ENCODE assay signal across 8 mouse cellular contexts in genomic region chr11:82780134-82780533, GRCm38 (mm10). TPM values are rescaled to one million over a fixed set of nuclear protein-coding genes. Genes with fewer than 3 reads are reported as not detected.
DNase-seq lines count a peak whose midpoint lies in the region; ATAC-seq lines count a peak whose summit lies in the region.

No protein-coding gene starts in this region.

- H3K4me1 ChIP-seq in forebrain, embryonic 12.5 days, result peaks cover 21% of the 10 kb centered on the region
- peaks cover 37% of the 10 kb centered on the region for H3K4me1 ChIP-seq in liver, embryonic 12.5 days

- peak overlapping the region; percentile 97 for H3K9ac ChIP-seq in forebrain, embryonic 12.5 days
- peak overlapping the region; percentile 92 for H3K9ac ChIP-seq in liver, embryonic 12.5 days

- intact Hi-C loops in left cerebral cortex, postnatal 10 days (cut with DNase I), result loop anchor here (5.0 kb wide), 1 partner anchor 92 kb away; the partner anchor contains the start of gene Rffl
- intact Hi-C loops in gastrocnemius, postnatal 14 days (cut with DNase I; ENCODE audit: low total_unique reads), result no loop called here

- no peaks in the 10 kb centered on the region for H3K27me3 ChIP-seq in forebrain, embryonic 12.5 days
- H3K27me3 ChIP-seq in liver, embryonic 12.5 days (replicated peaks), result no peaks in the 10 kb centered on the region

- peak overlapping the region; percentile 97 for H3K4me3 ChIP-seq in forebrain, embryonic 12.5 days (replicated peaks)
- peak overlapping the region; percentile 94 for H3K4me3 ChIP-seq in liver, embryonic 12.5 days

- H3K4me2 ChIP-seq in forebrain, embryonic 12.5 days, result peak overlapping the region; percentile 71
- peak overlapping the region; percentile 77 for H3K4me2 ChIP-seq in liver, embryonic 12.5 days

- H3K36me3 ChIP-seq in forebrain, embryonic 12.5 days (replicated peaks), result peaks cover 20% of the 10 kb centered on the region
- peaks cover 19% of the 10 kb centered on the region for H3K36me3 ChIP-seq in liver, embryonic 12.5 days

- H3K9me3 ChIP-seq in forebrain, embryonic 12.5 days, result no peaks in the 10 kb centered on the region
- H3K9me3 ChIP-seq in liver, embryonic 12.5 days (replicated peaks), result no peaks in the 10 kb centered on the region

- no peak overlapping the region for H3K27ac ChIP-seq in forebrain, embryonic 12.5 days
- peak overlapping the region; percentile 88; the same call in 1 of the 2 replicates for H3K27ac ChIP-seq in liver, embryonic 12.5 days

- WGBS in forebrain, embryonic 12.5 days, result 62% methylated on average over 5 of the region's 5 CpGs
- WGBS in liver, embryonic 12.5 days (ENCODE audit: insufficient replicate concordance), result 39% methylated on average over 5 of the region's 5 CpGs

- ATAC-seq in forebrain, embryonic 12.5 days (ENCODE audit: low FRiP score), result no peak
- no peak for ATAC-seq in liver, embryonic 12.5 days

- DNase-seq in embryo, embryonic 10.5 days (ENCODE audit: low spot score), result peak; percentile 19
- DNase-seq in embryo, embryonic 10 days (ENCODE audit: low spot score), result no peak
- peak; percentile 28 for DNase-seq in 3T3-L1 (ENCODE audit: low read depth, low spot score)
- DNase-seq in ovary, adult 18-20 months (ENCODE audit: low spot score), result no peak
- DNase-seq in left cerebral cortex, postnatal 10 days (ENCODE audit: extremely low spot score in 1 of 2, low spot score in 2 of 2), result no peak
- DNase-seq in gastrocnemius, postnatal 14 days, result no peak

RNA-seq across cellular contexts. Expression of gene Lig3, which starts 0.8 kb away (rescaled TPM):
- polyA plus RNA-seq in forebrain, embryonic 12.5 days (2016; fragmentation: Nextera tagmentation; extraction: Ambion mirVana), result 53.6 and 57.8 TPM in 2 replicates
- 19.7 and 19.8 TPM in 2 replicates for polyA plus RNA-seq in liver, embryonic 12.5 days (2016; fragmentation: Nextera tagmentation; extraction: Ambion mirVana)
- total RNA-seq in left cerebral cortex, postnatal 10 days (2021), result 10 to 100 TPM; 31.9 to 34.5 TPM
- 10 to 100 TPM; 13.3 to 16.8 TPM for total RNA-seq in gastrocnemius, postnatal 14 days (2021)

RNA-seq across cellular contexts. Expression of gene Zfp830, which starts 16.0 kb away (rescaled TPM):
- 37.8 and 38.5 TPM in 2 replicates for polyA plus RNA-seq in forebrain, embryonic 12.5 days (2016; fragmentation: Nextera tagmentation; extraction: Ambion mirVana)
- polyA plus RNA-seq in liver, embryonic 12.5 days (2016; fragmentation: Nextera tagmentation; extraction: Ambion mirVana), result 24.9 and 26.4 TPM in 2 replicates
- 10 to 100 TPM; 14.3 to 15.4 TPM for total RNA-seq in left cerebral cortex, postnatal 10 days (2021)
- total RNA-seq in gastrocnemius, postnatal 14 days (2021), result 10 to 100 TPM; 13.6 to 14.6 TPM

RNA-seq across cellular contexts. Expression of gene Cct6b, which starts 16.0 kb away (rescaled TPM):
- polyA plus RNA-seq in forebrain, embryonic 12.5 days (2016; fragmentation: Nextera tagmentation; extraction: Ambion mirVana), result 0.38 and 0.42 TPM in 2 replicates
- polyA plus RNA-seq in liver, embryonic 12.5 days (2016; fragmentation: Nextera tagmentation; extraction: Ambion mirVana), result 0.19 and 0.47 TPM in 2 replicates
- total RNA-seq in left cerebral cortex, postnatal 10 days (2021), result not detected
- under 1 TPM; 0.16 to 0.29 TPM for total RNA-seq in gastrocnemius, postnatal 14 days (2021)

Comparison
In these comparisons a context has a peak if more than half of its experiments do, and no peak if none do; other contexts are left out.
1. DNase-seq: peak in embryo, embryonic 10.5 days (single experiment) and 3T3-L1 (single experiment); none in embryo, embryonic 10 days (single experiment), ovary, adult 18-20 months (single experiment), left cerebral cortex, postnatal 10 days (0 of 2) and gastrocnemius, postnatal 14 days (single experiment).